Mouse (Mus musculus) c-Kit-positive CD71-positive TER-119-negative erythroid progenitor cells, embryonic 14.5 days (primary cell): ENCODE measurements around the gene Hmbs.

Experiments
- DNase-seq: peaks from one replicate; pipeline ENCODE4 v3.0.0-alpha.2; 2013; ENCODE audit warnings: low read depth

Gene Hmbs

GRCm38 (mm10) chr9:44288959-44289291 lies 55.1 kb downstream of the Hmbs start:
- peak; percentile 63 for DNase-seq

GRCm38 (mm10) chr9:44288076-44288958 lies 55.7 kb downstream of the Hmbs start, which contains the start of gene Abcg4:
TSS of gene Abcg4 (minus strand) at chr9:44288615.
- peak; percentile 85 for DNase-seq

GRCm38 (mm10) chr9:44287401-44288075 lies 56.5 kb downstream of the Hmbs start:
- no peak for DNase-seq

DNA sequence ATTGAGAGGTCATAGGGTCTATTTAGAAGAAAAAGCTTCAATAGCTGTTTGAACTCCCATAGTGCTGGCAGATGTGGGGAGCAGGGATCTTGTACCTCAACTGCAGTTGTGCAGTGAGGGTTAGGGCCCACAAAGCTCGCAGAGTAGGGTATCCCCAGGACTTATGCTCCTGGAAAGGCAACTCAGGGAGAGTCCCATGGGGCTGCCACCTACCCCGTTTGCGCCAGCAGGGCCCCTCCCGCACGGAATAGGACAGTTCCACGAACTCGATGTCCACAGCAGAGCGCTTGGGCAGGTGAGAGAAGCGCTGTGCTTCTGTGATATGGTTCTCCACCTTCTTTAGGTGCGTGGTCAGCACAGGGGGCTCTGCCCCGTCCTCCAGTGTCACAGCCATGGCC lies 57.0 kb downstream of the Hmbs start:
- no peak for DNase-seq
